Mouse (Mus musculus) CD4-positive helper T cell, adult 2 months (primary cell): ENCODE results near the gene Sept9.
"Not testable (repeated sequence)": the region's sequence is repeated elsewhere in the genome, so short reads cannot be mapped to it uniquely, and the experiment has no call there.

Source experiments
- DNase-seq: peaks from one replicate; pipeline ENCODE4 v3.0.0-alpha.2; 2012; ENCODE audit warnings: low read depth, missing footprints, low spot score

The Sept9 gene

DNA sequence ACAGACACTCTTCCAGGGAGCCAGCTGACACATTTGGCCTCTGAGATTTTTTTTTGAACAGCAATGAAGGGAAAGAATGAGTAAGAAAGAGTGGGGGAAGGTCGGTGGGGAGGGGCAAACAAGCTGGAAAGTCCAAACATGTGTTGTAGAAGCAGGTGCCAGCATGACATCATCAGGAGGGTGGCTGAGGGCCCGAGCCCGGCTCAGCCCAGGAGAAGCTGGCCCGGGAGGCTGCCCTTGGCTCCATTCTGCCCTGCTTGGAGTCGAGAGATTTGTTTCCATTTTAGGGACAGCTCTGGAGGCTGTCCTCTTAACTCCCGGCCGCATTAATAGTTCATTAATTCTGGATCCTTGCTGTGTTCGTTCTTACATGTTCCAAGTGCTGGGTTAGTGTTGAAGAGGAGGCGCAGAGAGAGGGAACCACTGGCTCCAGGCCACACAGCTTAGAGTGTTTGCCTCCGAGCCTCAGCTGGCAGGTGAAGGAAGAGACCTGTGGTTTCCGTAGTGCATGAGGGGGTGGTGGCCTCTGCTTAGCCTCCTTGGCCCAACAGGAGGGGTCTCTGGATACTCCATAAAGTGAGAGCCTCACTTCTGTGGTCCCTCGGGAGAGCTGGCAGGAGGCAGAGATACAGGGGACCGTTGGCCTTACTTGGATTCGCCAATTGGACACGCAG, 111.8 kb downstream of the Sept9 start:
- DNase-seq, result peak; percentile 83

- DNase-seq, result no peak
Measured at GRCm38 (mm10) chr11:117312028-117312901, 112.8 kb downstream of the Sept9 start.

DNA sequence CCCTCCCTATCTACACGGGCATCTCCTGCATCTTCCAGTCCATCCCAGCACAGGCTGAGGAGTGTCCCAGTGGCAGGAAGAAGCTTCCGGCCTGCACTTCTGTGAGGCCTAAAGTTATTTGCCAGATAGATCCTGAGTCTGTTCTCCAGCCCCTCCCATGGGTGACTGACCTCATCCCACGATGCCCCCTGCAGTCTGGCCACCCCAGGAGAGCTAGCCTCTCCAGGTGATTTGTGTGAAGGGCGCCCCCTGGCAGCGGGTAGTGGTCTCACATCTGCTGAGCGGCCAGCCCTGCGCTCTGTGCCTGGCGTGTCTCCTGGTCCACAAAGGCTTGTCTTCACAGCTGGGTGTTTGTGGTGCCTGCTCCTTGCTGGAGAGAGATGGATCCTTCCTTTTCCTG, 113.5 kb downstream of the Sept9 start:
- DNase-seq, result peak; percentile 60

GRCm38 (mm10) chr11:117313446-117313845, 114.0 kb downstream of the Sept9 start:
- no peak for DNase-seq

GRCm38 (mm10) chr11:117314026-117314425, 114.6 kb downstream of the Sept9 start:
- DNase-seq, result peak; percentile 57

GRCm38 (mm10) chr11:117314520-117314919, 115.1 kb downstream of the Sept9 start:
- no peak for DNase-seq

- DNase-seq, result no peak
Measured at GRCm38 (mm10) chr11:117315309-117315708, 115.8 kb downstream of the Sept9 start.

DNA sequence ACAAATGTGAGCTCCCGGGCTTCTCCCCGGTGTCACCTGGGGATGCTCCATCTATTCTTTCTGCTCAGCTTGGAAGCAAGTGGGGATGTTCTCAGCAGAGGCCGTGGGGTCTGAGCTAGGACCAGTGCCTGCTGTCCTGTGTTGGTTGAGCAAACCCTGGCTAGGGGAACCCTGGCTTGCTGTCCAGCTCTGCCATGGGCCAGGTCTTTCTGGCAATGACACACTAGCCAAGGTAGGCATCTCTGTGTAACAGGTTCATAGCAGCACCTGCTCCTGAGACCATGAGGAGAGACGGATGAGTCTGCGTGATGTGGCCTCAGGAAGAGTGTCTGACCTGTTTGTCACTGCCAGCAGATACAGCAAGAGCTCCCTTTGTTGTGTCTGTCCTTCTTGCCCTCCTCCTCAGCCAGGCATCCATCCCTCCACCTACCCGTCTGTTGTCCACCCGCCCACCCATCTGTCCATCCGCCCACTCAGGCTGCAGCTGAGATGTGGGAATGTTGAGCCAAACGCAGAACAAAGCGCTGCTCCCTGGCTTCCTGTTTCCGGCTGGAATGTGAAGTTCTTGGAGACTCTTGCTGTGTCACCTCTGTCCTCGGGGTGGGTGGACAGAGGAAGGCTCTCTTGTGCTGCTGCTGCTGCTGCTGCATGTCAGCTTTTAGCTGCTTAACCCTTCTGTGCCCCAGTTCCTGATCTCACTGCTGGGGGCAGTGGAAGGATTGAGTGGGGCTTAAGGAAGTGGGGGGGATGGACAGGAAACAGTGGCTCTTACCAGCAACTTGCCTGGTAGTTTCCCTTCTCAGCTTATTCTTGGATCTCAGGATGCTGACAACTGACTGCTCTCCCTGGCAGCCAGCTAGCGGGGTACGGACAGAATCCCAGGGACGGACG, 117.2 kb downstream of the Sept9 start:
- DNase-seq, result peak; percentile 57

DNA sequence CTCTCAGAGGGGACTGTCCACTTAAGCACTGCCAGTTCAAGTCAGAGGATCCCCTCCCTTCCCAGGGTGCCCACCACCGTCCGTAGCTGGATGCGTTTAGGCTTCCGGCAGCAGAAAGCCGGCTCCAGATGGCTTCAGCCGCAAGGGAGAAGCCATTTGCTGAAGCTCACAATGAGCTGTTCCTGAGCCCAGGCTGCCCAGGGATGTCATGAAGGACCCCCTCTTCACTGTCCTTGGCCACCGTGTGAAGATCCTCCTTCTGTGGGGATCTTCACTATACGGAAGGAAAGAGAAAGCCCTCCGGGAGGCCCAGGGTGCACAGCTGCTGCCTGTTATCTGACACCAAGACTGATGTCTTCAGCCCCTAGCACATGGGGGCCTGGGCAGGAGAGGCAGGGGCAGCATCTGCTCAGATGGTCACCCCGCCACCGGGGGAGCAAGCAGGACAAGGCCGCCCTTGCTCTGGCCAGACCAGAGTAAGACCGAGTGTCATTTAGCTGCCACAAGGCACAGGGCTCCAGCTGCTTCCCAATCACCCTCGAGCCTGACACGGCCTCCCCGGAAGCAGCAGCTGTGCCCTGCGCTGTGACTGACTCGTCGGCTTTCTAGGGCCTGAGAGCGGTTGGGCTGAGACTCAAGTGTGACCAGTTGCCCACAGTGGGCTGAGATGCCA, 118.1 kb downstream of the Sept9 start:
- no peak for DNase-seq

- no peak for DNase-seq
Measured at GRCm38 (mm10) chr11:117318202-117318601, 118.7 kb downstream of the Sept9 start.

- DNase-seq, result peak; percentile 82
Measured at GRCm38 (mm10) chr11:117318731-117319542, 119.5 kb downstream of the Sept9 start.

DNA sequence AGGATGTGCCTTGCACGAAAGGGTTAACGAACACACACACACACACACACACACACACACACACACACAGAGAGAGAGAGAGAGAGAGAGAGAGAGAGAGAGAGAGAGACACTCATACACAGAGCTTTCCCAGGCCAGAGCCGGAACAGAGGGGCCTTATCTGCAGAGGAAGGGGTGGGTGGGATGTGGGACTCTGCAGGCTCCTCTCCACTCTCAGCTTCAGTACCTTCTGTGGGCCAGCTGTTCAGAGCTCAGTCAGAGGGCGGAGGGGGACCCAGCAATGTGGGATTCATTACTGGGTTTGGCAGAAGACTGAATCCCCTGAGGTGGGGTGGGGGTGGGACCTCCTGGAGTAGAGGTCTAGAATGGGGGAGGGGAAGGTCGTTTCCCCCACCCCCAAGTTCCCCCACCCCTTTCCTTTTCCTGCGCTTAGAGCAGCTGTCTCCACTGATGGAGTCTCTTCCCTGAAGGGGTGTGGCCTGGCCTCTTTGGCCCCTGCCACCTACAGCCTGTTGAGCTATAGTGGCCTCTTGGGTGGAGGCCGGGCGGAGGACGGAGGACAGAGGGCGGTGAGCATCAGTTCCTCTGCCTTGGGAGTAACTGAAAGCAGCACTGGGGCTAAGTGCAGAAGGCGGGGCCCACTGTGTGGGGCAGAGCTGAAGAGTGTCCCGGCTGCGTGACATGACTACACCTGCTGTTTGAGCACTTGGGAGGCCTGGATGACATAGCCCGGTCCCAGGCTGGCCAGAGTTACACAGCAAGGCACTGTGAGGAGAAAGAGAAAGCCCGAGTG, 120.3 kb downstream of the Sept9 start:
- DNase-seq, result peak; percentile 87

DNA sequence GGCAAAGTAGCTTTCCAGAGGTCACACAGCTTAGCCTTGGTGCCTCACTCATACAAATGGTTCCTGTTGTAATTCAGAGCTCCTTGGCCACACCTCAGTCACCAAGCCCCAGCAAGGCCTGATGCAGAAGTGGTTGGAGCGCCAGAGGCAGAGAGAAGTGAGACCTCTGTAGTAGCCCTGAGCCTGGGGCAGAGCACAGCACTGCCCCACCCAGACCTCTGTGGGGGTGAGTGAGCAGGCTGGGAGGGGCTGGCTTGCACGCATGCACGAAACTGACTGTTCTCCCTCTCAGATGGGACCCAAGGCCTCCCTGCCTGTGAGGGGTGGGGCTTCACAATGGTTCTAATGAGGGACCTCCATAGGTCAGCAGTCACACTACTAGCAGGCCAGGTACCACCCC, 121.0 kb downstream of the Sept9 start:
- no peak for DNase-seq

GRCm38 (mm10) chr11:117321311-117321971, 122.0 kb downstream of the Sept9 start:
- DNase-seq, result no peak

GRCm38 (mm10) chr11:117322311-117322710, 122.8 kb downstream of the Sept9 start:
- DNase-seq, result no peak

- DNase-seq, result no peak
Measured at GRCm38 (mm10) chr11:117322730-117323579, 123.5 kb downstream of the Sept9 start.

GRCm38 (mm10) chr11:117323976-117324574, 124.6 kb downstream of the Sept9 start:
- peak; percentile 47 for DNase-seq

DNA sequence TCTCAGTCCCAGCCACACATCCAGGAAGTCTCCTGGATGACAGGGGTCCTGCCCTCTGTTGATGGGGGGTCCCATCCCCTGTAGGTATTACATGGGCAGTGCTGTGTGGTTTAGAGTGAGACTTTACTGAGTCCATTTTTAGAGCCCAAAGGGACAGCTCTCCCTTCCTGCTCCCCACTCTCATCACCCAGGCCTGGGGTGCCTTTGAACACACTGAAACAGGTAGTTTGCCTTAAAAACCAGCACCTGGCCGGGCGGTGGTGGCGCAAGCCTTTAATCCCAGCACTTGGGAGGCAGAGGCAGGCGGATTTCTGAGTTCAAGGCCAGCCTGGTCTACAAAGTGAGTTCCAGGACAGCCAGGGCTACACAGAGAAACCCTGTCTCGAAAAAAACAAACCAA, 125.3 kb downstream of the Sept9 start:
- DNase-seq, result not testable (repeated sequence)
